Mouse (Mus musculus): ENCODE data around the gene Senp6. TPM values are rescaled to one million over a fixed set of nuclear protein-coding genes. Genes with fewer than 3 reads are reported as not detected.

Gene Senp6
- polyA plus RNA-seq, 1 experiment, result 24.9 TPM

GRCm38 (mm10) chr9:80178670-80179069 is 112.0 kb downstream of the Senp6 start:
- TF ChIP-seq POLR2AphosphoS2 (IDR thresholded peaks at IDR 0.05; ENCODE audit: insufficient read length, low read depth), result no peak
- TF ChIP-seq TCF3 (IDR thresholded peaks at IDR 0.05; ENCODE audit: insufficient read length, low read depth), result no peak
- TF ChIP-seq CEBPB (IDR thresholded peaks at IDR 0.05; ENCODE audit: insufficient read depth, poor library complexity, severe bottlenecking), result no peak
- TF ChIP-seq E2F4 (IDR thresholded peaks at IDR 0.05; ENCODE audit: insufficient read depth), result no peak
- no peak for TF ChIP-seq MYOG (IDR thresholded peaks at IDR 0.05; ENCODE audit: control insufficient read depth in 1 of 3, insufficient read depth in 1 of 3, insufficient read length in 2 of 3, low read depth in 2 of 3)
- no peak for TF ChIP-seq SRF (IDR thresholded peaks at IDR 0.05; ENCODE audit: control insufficient read depth, insufficient read length, low read depth)
- no peak for TF ChIP-seq MYOD1 (IDR thresholded peaks at IDR 0.05; ENCODE audit: control insufficient read depth in 1 of 3, insufficient read length in 2 of 3, low read depth in 2 of 3)
- no peak for TF ChIP-seq POLR2A (IDR thresholded peaks at IDR 0.05; ENCODE audit: insufficient read length, low read depth)
- no peak for TF ChIP-seq USF1 (IDR thresholded peaks at IDR 0.05; ENCODE audit: low read depth)
- TF ChIP-seq REST (IDR thresholded peaks at IDR 0.05; ENCODE audit: insufficient read depth, insufficient read length), result no peak
- TF ChIP-seq TCF12 (IDR thresholded peaks at IDR 0.05; ENCODE audit: insufficient read depth, poor library complexity, severe bottlenecking), result no peak
- TF ChIP-seq MAX (IDR thresholded peaks at IDR 0.05; ENCODE audit: low read depth), result no peak
- Histone ChIP-seq H3K27me3 (ENCODE audit: control insufficient read depth, insufficient read depth, insufficient read length) (no peaks in the 10 kb centered on the region), H3K4me2 (ENCODE audit: low read depth) (no peak overlapping the region), H3K79me2 (ENCODE audit: control insufficient read depth, insufficient read depth) (no peaks in the 10 kb centered on the region), H3ac (ENCODE audit: control insufficient read depth, insufficient read length) (no peak overlapping the region), H3K36me3 (ENCODE audit: control insufficient read depth, insufficient read depth) (no peaks in the 10 kb centered on the region), H3K4me3 (no peak overlapping the region)

- H3K79me2 ChIP-seq (ENCODE audit: control insufficient read depth, insufficient read depth), result no peaks in the 10 kb centered on the region
- H3ac ChIP-seq (ENCODE audit: control insufficient read depth, insufficient read length), result no peak overlapping the region
- no peak overlapping the region for H3K4me3 ChIP-seq
- no peaks in the 10 kb centered on the region for H3K27me3 ChIP-seq (ENCODE audit: control insufficient read depth, insufficient read depth, insufficient read length)
- no peaks in the 10 kb centered on the region for H3K36me3 ChIP-seq (ENCODE audit: control insufficient read depth, insufficient read depth)
- TF ChIP-seq REST (IDR thresholded peaks at IDR 0.05; ENCODE audit: insufficient read depth, insufficient read length) (no peak), E2F4 (IDR thresholded peaks at IDR 0.05; ENCODE audit: insufficient read depth) (no peak), SRF (IDR thresholded peaks at IDR 0.05; ENCODE audit: control insufficient read depth, insufficient read length, low read depth) (no peak), MAX (IDR thresholded peaks at IDR 0.05; ENCODE audit: low read depth) (no peak), MYOD1 (IDR thresholded peaks at IDR 0.05; ENCODE audit: control insufficient read depth in 1 of 3, insufficient read length in 2 of 3, low read depth in 2 of 3) (no peak), POLR2A (IDR thresholded peaks at IDR 0.05; ENCODE audit: insufficient read length, low read depth) (no peak), CEBPB (IDR thresholded peaks at IDR 0.05; ENCODE audit: insufficient read depth, poor library complexity, severe bottlenecking) (no peak), MYOG (IDR thresholded peaks at IDR 0.05; ENCODE audit: control insufficient read depth in 1 of 3, insufficient read depth in 1 of 3, insufficient read length in 2 of 3, low read depth in 2 of 3) (no peak), TCF12 (IDR thresholded peaks at IDR 0.05; ENCODE audit: insufficient read depth, poor library complexity, severe bottlenecking) (no peak), TCF3 (IDR thresholded peaks at IDR 0.05; ENCODE audit: insufficient read length, low read depth) (no peak), POLR2AphosphoS2 (IDR thresholded peaks at IDR 0.05; ENCODE audit: insufficient read length, low read depth) (no peak), USF1 (IDR thresholded peaks at IDR 0.05; ENCODE audit: low read depth) (no peak)
- no peak overlapping the region for H3K4me2 ChIP-seq (ENCODE audit: low read depth)
Measured at GRCm38 (mm10) chr9:80179688-80180087, 113.0 kb downstream of the Senp6 start.

GRCm38 (mm10) chr9:80180771-80181170 is 114.1 kb downstream of the Senp6 start:
- Histone ChIP-seq H3K4me3 (no peak overlapping the region), H3K4me2 (ENCODE audit: low read depth) (no peak overlapping the region), H3K27me3 (ENCODE audit: control insufficient read depth, insufficient read depth, insufficient read length) (no peaks in the 10 kb centered on the region), H3ac (ENCODE audit: control insufficient read depth, insufficient read length) (no peak overlapping the region), H3K79me2 (ENCODE audit: control insufficient read depth, insufficient read depth) (no peaks in the 10 kb centered on the region), H3K36me3 (ENCODE audit: control insufficient read depth, insufficient read depth) (no peaks in the 10 kb centered on the region)
- TF ChIP-seq TCF12 (IDR thresholded peaks at IDR 0.05; ENCODE audit: insufficient read depth, poor library complexity, severe bottlenecking), result no peak
- no peak for TF ChIP-seq TCF3 (IDR thresholded peaks at IDR 0.05; ENCODE audit: insufficient read length, low read depth)
- TF ChIP-seq POLR2AphosphoS2 (IDR thresholded peaks at IDR 0.05; ENCODE audit: insufficient read length, low read depth), result no peak
- no peak for TF ChIP-seq SRF (IDR thresholded peaks at IDR 0.05; ENCODE audit: control insufficient read depth, insufficient read length, low read depth)
- no peak for TF ChIP-seq MYOG (IDR thresholded peaks at IDR 0.05; ENCODE audit: control insufficient read depth in 1 of 3, insufficient read depth in 1 of 3, insufficient read length in 2 of 3, low read depth in 2 of 3)
- no peak for TF ChIP-seq CEBPB (IDR thresholded peaks at IDR 0.05; ENCODE audit: insufficient read depth, poor library complexity, severe bottlenecking)
- TF ChIP-seq MYOD1 (IDR thresholded peaks at IDR 0.05; ENCODE audit: control insufficient read depth in 1 of 3, insufficient read length in 2 of 3, low read depth in 2 of 3), result no peak
- no peak for TF ChIP-seq POLR2A (IDR thresholded peaks at IDR 0.05; ENCODE audit: insufficient read length, low read depth)
- TF ChIP-seq REST (IDR thresholded peaks at IDR 0.05; ENCODE audit: insufficient read depth, insufficient read length), result no peak
- no peak for TF ChIP-seq MAX (IDR thresholded peaks at IDR 0.05; ENCODE audit: low read depth)
- no peak for TF ChIP-seq E2F4 (IDR thresholded peaks at IDR 0.05; ENCODE audit: insufficient read depth)
- no peak for TF ChIP-seq USF1 (IDR thresholded peaks at IDR 0.05; ENCODE audit: low read depth)

GRCm38 (mm10) chr9:80181692-80182091 is 115.0 kb downstream of the Senp6 start:
- H3ac ChIP-seq (ENCODE audit: control insufficient read depth, insufficient read length), result no peak overlapping the region
- TF ChIP-seq TCF3 (IDR thresholded peaks at IDR 0.05; ENCODE audit: insufficient read length, low read depth) (no peak), SRF (IDR thresholded peaks at IDR 0.05; ENCODE audit: control insufficient read depth, insufficient read length, low read depth) (no peak), POLR2AphosphoS2 (IDR thresholded peaks at IDR 0.05; ENCODE audit: insufficient read length, low read depth) (no peak), USF1 (IDR thresholded peaks at IDR 0.05; ENCODE audit: low read depth) (no peak), REST (IDR thresholded peaks at IDR 0.05; ENCODE audit: insufficient read depth, insufficient read length) (no peak), MAX (IDR thresholded peaks at IDR 0.05; ENCODE audit: low read depth) (no peak), MYOD1 (IDR thresholded peaks at IDR 0.05; ENCODE audit: control insufficient read depth in 1 of 3, insufficient read length in 2 of 3, low read depth in 2 of 3) (no peak), E2F4 (IDR thresholded peaks at IDR 0.05; ENCODE audit: insufficient read depth) (no peak), POLR2A (IDR thresholded peaks at IDR 0.05; ENCODE audit: insufficient read length, low read depth) (no peak), TCF12 (IDR thresholded peaks at IDR 0.05; ENCODE audit: insufficient read depth, poor library complexity, severe bottlenecking) (no peak), MYOG (IDR thresholded peaks at IDR 0.05; ENCODE audit: control insufficient read depth in 1 of 3, insufficient read depth in 1 of 3, insufficient read length in 2 of 3, low read depth in 2 of 3) (no peak), CEBPB (IDR thresholded peaks at IDR 0.05; ENCODE audit: insufficient read depth, poor library complexity, severe bottlenecking) (no peak)
- H3K79me2 ChIP-seq (ENCODE audit: control insufficient read depth, insufficient read depth), result no peaks in the 10 kb centered on the region
- H3K4me2 ChIP-seq (ENCODE audit: low read depth), result no peak overlapping the region
- no peak overlapping the region for H3K4me3 ChIP-seq
- no peaks in the 10 kb centered on the region for H3K36me3 ChIP-seq (ENCODE audit: control insufficient read depth, insufficient read depth)
- no peaks in the 10 kb centered on the region for H3K27me3 ChIP-seq (ENCODE audit: control insufficient read depth, insufficient read depth, insufficient read length)

All from myocyte (in vitro differentiated cells).